Mouse (Mus musculus) forebrain, embryonic 12.5 days (tissue): ENCODE data around the gene Aga. TPM values are rescaled to one million over a fixed set of nuclear protein-coding genes. Genes with fewer than 3 reads are reported as not detected.
A peak's percentile ranks its signal among the peaks of the same experiment; 100 is the strongest.
"Not testable (repeated sequence)": the region's sequence is repeated elsewhere in the genome, so short reads cannot be mapped to it uniquely, and the experiment has no call there.

Experiments used
- ATAC-seq: fragments of 200-750 bp; cut with Nextera tagmentation; 2 replicates; pipeline ENCODE4 v1.8.0; 2017; ENCODE audit warnings: moderate TSS enrichment; ENCODE audit not compliant: low FRiP score
- H3K27ac ChIP-seq: fragments of 300-500 bp; sonication (generic); 2 replicates; pipeline ENCODE4 v1.5.1; 2016; ENCODE audit warnings: mild to moderate bottlenecking
- H3K27me3 ChIP-seq: fragments of 300-500 bp; sonication (generic); 2 replicates; pipeline ENCODE4 v1.6.1; 2016; ENCODE audit warnings: mild to moderate bottlenecking
- H3K36me3 ChIP-seq: fragments of 300-500 bp; sonication (generic); replicated peaks from 2 replicates; pipeline ENCODE4 v1.6.1; 2016; ENCODE audit warnings: mild to moderate bottlenecking
- H3K4me1 ChIP-seq: fragments of 300-500 bp; sonication (generic); 2 replicates; pipeline ENCODE4 v1.6.1; 2016
- H3K4me2 ChIP-seq: fragments of 300-500 bp; sonication (generic); 2 replicates; pipeline ENCODE4 v1.6.1; 2016; ENCODE audit warnings: mild to moderate bottlenecking, moderate library complexity
- H3K4me3 ChIP-seq: fragments of 300-500 bp; sonication (generic); replicated peaks from 2 replicates; pipeline ENCODE4 v1.5.1; 2016; ENCODE audit warnings: mild to moderate bottlenecking
- H3K9ac ChIP-seq: fragments of 300-500 bp; sonication (generic); 2 replicates; pipeline ENCODE4 v1.6.1; 2016; ENCODE audit warnings: mild to moderate bottlenecking
- H3K9me3 ChIP-seq: fragments of 300-500 bp; sonication (generic); 2 replicates; pipeline ENCODE4 v1.6.1; 2016
- WGBS: fragments of 180-500 bp; shearing (Covaris S2); methylation state at CpG from one replicate; pipeline ENCODE4 v1.1.7; 2016; 5-methylcytosine and 5-hydroxymethylcytosine counted together
- polyA plus RNA-seq: library from polyadenylated mRNA; unstranded; fragments of >200 nt; fragmentation: Nextera tagmentation; extraction: Ambion mirVana; gene quantifications from 2 replicates; pipeline ENCODE4 v1.2.1, GENCODE M21; 2016

Gene Aga
- polyA plus RNA-seq, result 14.4 and 15.8 TPM in 2 replicates

- Histone ChIP-seq H3K27me3 (no peaks in the 10 kb centered on the region), H3K9ac (peak within 1 kb of the TSS; percentile 67), H3K4me1 (peaks cover 10% of the 10 kb centered on the region; the same call in 1 of the 2 replicates), H3K36me3 (peaks cover 5% of the 10 kb centered on the region), H3K9me3 (no peaks in the 10 kb centered on the region), H3K4me2 (peak within 1 kb of the TSS; percentile 57), H3K4me3 (peak within 1 kb of the TSS; percentile 53), H3K27ac (peak within 1 kb of the TSS; percentile 53; the same call in 1 of the 2 replicates)
- WGBS, result 1% methylated on average over 24 of the region's 24 CpGs
- peak; percentile 97 for ATAC-seq
Observed at GRCm38 (mm10) chr8:53511551-53512127, at the start of gene Aga. Gene Aga (plus strand): TSS chr8:53511727.

GRCm38 (mm10) chr8:53489063-53489462 is 22.5 kb upstream of the Aga start:
- no peaks in the 10 kb centered on the region for H3K9me3 ChIP-seq
- no peaks in the 10 kb centered on the region for H3K36me3 ChIP-seq
- 29% methylated on average over 2 of the region's 2 CpGs for WGBS
- no peak overlapping the region for H3K9ac ChIP-seq
- H3K27me3 ChIP-seq, result no peaks in the 10 kb centered on the region
- H3K4me3 ChIP-seq, result no peak overlapping the region
- no peaks in the 10 kb centered on the region for H3K4me1 ChIP-seq
- H3K4me2 ChIP-seq, result no peak overlapping the region
- H3K27ac ChIP-seq, result no peak overlapping the region
- peak; percentile 86; the same call in 1 of the 2 replicates for ATAC-seq

- 68% methylated on average over 1 of the region's 1 CpGs for WGBS
- no peaks in the 10 kb centered on the region for H3K27me3 ChIP-seq
- no peaks in the 10 kb centered on the region for H3K9me3 ChIP-seq
Observed at GRCm38 (mm10) chr8:53496216-53496615, 15.3 kb upstream of the Aga start.

GRCm38 (mm10) chr8:53496885-53497326 is 14.6 kb upstream of the Aga start:
- Histone ChIP-seq H3K36me3 (no peaks in the 10 kb centered on the region), H3K4me2 (no peak overlapping the region), H3K27me3 (no peaks in the 10 kb centered on the region), H3K9me3 (no peaks in the 10 kb centered on the region), H3K9ac (no peak overlapping the region), H3K4me1 (no peaks in the 10 kb centered on the region), H3K4me3 (no peak overlapping the region), H3K27ac (no peak overlapping the region)
- ATAC-seq, result no peak
- 80% methylated on average over 3 of the region's 3 CpGs for WGBS

More at GRCm38 (mm10) chr8:53496216-53496615, 15.3 kb upstream of the Aga start:
- Histone ChIP-seq H3K4me1 (no peaks in the 10 kb centered on the region), H3K27ac (no peak overlapping the region), H3K4me2 (no peak overlapping the region), H3K36me3 (no peaks in the 10 kb centered on the region), H3K9ac (no peak overlapping the region), H3K4me3 (no peak overlapping the region)
- no peak for ATAC-seq

- 27% methylated on average over 3 of the region's 3 CpGs for WGBS
- not testable (repeated sequence) for H3K4me2 ChIP-seq, H3K9me3 ChIP-seq, H3K27me3 ChIP-seq, ATAC-seq, H3K4me1 ChIP-seq, H3K9ac ChIP-seq, H3K27ac ChIP-seq, H3K36me3 ChIP-seq, H3K4me3 ChIP-seq
Observed at GRCm38 (mm10) chr8:53538049-53538448, 26.5 kb downstream of the Aga start.

- Histone ChIP-seq H3K4me2 (no peak overlapping the region), H3K27ac (no peak overlapping the region), H3K27me3 (no peaks in the 10 kb centered on the region), H3K4me1 (no peaks in the 10 kb centered on the region), H3K4me3 (no peak overlapping the region), H3K9me3 (no peaks in the 10 kb centered on the region), H3K9ac (no peak overlapping the region), H3K36me3 (no peaks in the 10 kb centered on the region)
- WGBS, result 71% methylated on average over 2 of the region's 2 CpGs
- ATAC-seq, result no peak
Observed at GRCm38 (mm10) chr8:53539585-53539984, 28.1 kb downstream of the Aga start.

- Histone ChIP-seq H3K27ac (no peak overlapping the region), H3K4me2 (no peak overlapping the region), H3K4me3 (no peak overlapping the region), H3K4me1 (no peaks in the 10 kb centered on the region), H3K9me3 (no peaks in the 10 kb centered on the region), H3K27me3 (no peaks in the 10 kb centered on the region), H3K9ac (no peak overlapping the region), H3K36me3 (no peaks in the 10 kb centered on the region)
- ATAC-seq, result no peak
- WGBS, result 66% methylated on average over 10 of the region's 10 CpGs
Observed at GRCm38 (mm10) chr8:53562441-53563040, 51.0 kb downstream of the Aga start.

GRCm38 (mm10) chr8:53566223-53566622 is 54.7 kb downstream of the Aga start:
- Histone ChIP-seq H3K9me3 (no peaks in the 10 kb centered on the region), H3K36me3 (no peaks in the 10 kb centered on the region)
- 84% methylated on average over 6 of the region's 6 CpGs for WGBS

More at GRCm38 (mm10) chr8:53566223-53566622, 54.7 kb downstream of the Aga start:
- Histone ChIP-seq H3K9ac (no peak overlapping the region), H3K27me3 (no peaks in the 10 kb centered on the region), H3K4me2 (no peak overlapping the region), H3K4me3 (no peak overlapping the region), H3K27ac (no peak overlapping the region), H3K4me1 (no peaks in the 10 kb centered on the region)
- no peak for ATAC-seq

Other genes starting within 250 kb of the Aga start
- gene Neil3, start 127.3 kb downstream of the Aga start, polyA plus RNA-seq, result 29.7 and 32.8 TPM in 2 replicates